Mouse (Mus musculus): ENCODE data around the gene Ppp2r5c. TPM values are rescaled to one million over a fixed set of nuclear protein-coding genes. Genes with fewer than 3 reads are reported as not detected.

The Ppp2r5c gene
- polyA plus RNA-seq, 1 experiment: 43.6 TPM

DNA sequence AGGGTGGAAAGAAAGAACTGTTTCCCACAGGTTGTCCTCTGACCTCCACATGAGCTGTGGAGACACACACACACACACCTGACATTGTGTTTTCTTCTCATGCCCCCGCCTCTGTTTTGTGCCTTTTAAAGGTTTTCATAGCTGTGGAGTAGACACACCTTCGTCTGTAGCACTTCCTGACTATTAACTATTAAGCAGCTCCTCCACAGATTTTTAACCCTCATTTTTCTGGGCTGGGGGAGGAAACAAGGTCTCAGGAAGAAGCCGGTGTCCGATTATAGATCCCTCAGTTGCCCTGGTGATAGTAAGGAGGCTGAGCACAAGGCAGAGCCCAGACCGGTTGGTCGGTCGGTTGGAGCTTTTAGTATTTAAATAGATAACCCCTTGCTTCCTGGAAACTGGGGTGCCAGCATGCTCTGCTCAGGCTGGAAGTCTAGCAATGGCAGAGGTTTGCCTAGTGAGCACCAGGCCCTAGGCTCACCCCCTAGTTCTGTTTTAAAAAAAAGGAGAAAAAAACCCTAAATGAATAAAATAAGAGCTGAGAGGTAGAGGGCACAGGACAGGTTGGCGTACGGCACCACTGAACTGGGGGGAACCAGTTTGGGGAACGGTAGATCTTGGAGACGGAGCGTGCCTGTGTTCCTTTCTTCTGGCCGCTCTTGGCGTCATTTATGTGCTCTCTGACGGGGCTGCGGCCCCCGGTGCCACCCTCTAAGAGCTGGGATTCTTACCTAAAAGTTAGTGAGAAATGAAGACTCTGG is 38.1 kb downstream of the Ppp2r5c start:
- DNase-seq (ENCODE audit: low read depth, low spot score): no peak
- WGBS: 1% methylated on average over 17 of the region's 17 CpGs

- peak; percentile 75 for DNase-seq (ENCODE audit: low read depth, low spot score)
- WGBS: under 1% methylated on average over 27 of the region's 27 CpGs
Observed at GRCm38 (mm10) chr12:110485585-110486331, 38.8 kb downstream of the Ppp2r5c start.

GRCm38 (mm10) chr12:110486852-110487251 is 39.9 kb downstream of the Ppp2r5c start:
- no peak for DNase-seq (ENCODE audit: low read depth, low spot score)
- 58% methylated on average over 5 of the region's 5 CpGs for WGBS

DNA sequence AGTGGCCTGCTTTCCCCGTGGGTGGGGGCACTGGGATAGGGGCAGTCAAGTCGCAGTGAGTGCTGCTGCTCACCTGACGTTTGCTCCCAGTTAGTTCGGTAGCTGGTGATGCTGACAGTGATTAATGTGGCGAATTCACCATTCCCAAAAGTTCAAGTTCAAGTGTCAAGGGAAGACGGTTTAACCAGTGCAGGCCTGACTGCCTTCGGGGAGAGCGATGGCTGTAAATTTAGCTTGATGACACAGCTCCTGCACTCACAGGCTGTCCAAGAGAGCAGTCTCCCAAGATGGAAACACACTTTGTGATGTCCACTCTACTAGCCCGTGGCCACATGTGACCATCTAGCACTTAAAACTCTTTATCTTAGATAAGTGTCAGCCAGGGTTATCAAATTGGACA is 41.1 kb downstream of the Ppp2r5c start:
- no peak for DNase-seq (ENCODE audit: low read depth, low spot score)

GRCm38 (mm10) chr12:110489946-110490701 is 43.2 kb downstream of the Ppp2r5c start:
- no peak for DNase-seq (ENCODE audit: low read depth, low spot score)
- WGBS: 93% methylated on average over 12 of the region's 12 CpGs

More for the DNA sequence above, 41.1 kb downstream of the Ppp2r5c start:
- WGBS: 56% methylated on average over 9 of the region's 9 CpGs

DNA sequence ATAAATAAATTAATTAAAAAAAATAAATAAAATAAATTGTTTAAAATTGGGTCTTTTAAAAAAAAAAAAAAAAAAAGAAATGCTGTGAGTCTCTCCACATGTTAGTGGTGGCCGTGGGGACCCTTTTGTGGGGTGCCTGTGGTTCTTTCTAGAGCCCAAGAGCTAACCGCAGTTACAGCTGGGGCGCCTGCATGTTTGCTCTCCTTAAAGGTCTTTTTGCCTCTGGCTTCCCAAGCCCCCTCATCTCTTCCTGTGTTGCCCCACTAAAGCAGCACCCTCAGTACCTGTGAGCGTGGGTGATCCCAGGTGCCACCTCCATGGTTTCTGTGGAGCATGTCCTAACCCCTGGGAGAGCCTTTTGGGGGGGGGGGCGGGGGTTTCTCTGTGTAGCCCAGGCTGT is 45.5 kb downstream of the Ppp2r5c start:
- no peak for DNase-seq (ENCODE audit: low read depth, low spot score)
- WGBS: 85% methylated on average over 5 of the region's 5 CpGs

DNA sequence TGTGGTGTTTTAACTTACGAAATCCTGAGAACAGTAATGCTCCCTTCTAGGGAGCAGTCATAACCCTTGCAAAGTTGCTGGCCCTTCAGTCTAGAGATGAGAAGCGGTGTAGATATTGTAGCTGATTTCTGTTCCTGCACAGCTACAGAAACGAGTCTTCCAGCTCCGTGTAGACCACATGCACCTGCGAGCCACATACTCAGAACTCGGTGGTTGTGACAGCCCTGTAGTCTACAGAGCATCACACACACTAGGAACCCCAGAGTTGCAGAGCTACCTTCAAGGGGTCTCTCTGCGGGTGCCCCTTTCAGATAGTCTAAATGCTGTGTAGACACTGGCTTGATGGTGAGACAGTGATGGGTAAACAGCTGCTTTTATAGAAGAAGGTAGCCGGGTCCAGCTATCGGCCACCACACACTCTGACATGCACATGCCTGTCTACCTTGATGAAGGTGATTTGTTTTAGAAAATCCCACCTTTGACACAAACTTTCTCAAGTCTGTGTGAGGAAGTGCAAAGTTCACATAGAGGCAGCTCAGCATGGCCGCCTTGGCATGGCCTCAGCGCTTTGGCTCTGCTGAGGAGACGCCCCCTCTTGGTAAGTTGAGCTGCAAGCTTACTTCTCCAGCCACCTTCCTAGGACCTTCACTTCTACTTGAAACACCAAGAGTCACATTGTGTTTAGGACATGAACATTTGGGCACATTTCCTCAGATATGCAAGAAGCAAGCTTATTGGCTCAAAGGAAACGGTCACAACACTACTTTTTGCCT is 46.9 kb downstream of the Ppp2r5c start:
- no peak for DNase-seq (ENCODE audit: low read depth, low spot score)
- WGBS: 88% methylated on average over 13 of the region's 13 CpGs

GRCm38 (mm10) chr12:110494846-110495245 is 47.9 kb downstream of the Ppp2r5c start:
- DNase-seq (ENCODE audit: low read depth, low spot score): no peak
- WGBS: 48% methylated on average over 2 of the region's 2 CpGs

DNA sequence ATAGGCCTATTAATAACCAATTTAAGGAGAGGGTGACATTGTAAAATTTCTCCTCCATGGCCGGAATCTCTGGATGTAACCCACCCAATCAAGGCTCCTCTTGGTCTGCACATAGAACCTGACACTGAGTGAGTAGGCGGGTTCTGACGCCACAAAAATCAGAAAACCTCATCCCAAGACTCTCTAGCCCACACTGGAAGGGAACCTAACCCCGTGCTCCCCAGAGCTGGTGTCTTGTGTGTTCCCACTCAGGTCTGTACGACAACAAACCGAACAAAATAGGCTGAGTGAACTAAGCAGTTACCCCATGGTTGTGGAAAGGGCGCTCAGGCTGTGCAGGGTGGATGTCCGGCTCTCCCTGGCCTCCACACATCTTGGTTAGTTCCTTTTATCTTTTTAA is 48.3 kb downstream of the Ppp2r5c start:
- WGBS: 96% methylated on average over 8 of the region's 8 CpGs
- no peak for DNase-seq (ENCODE audit: low read depth, low spot score)

GRCm38 (mm10) chr12:110496016-110496415 is 49.1 kb downstream of the Ppp2r5c start:
- WGBS: 57% methylated on average over 5 of the region's 5 CpGs
- no peak for DNase-seq (ENCODE audit: low read depth, low spot score)

DNA sequence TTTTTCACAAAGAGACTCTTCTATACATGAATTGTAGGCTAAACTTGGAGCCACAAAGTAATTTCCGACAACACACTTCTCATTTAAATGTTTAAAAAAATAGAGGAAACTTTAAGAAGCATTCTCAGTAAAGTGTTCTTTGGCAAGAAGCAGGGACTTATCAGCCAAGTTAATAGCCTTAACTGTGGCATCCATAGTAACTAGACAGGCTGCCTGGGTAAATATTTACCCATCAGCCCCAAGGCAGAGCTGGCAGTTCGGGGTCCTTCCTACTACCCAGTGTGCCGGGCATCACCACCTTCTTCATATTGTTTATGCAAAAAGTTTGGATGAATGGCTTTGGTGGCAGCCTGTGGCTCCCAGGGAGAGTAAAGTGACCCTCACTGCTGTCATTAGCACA is 50.1 kb downstream of the Ppp2r5c start:
- no peak for DNase-seq (ENCODE audit: low read depth, low spot score)
- 11% methylated on average over 3 of the region's 3 CpGs for WGBS

DNA sequence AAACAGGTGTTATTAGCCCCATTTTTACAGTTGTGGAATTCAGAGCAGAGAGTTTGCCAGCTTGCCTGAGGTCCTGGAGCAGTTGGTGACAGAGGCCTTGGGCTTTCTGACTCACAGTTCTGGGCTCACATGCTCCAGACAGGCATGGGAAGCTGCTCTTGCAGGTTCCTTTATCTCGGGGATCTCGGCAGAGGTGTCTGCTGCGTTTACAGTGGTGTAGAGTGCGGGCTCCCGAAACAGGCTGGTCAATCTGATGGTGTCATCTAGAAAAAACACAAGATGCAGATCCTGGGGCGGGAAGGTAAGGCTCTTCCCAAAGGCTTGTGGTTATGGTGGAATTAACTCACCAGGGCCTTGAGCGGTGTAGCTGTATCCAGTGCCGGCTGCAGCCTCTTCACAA is 50.6 kb downstream of the Ppp2r5c start:
- 48% methylated on average over 8 of the region's 8 CpGs for WGBS
- no peak for DNase-seq (ENCODE audit: low read depth, low spot score)

- DNase-seq (ENCODE audit: low read depth, low spot score): no peak
- WGBS: 30% methylated on average over 22 of the region's 22 CpGs
Observed at GRCm38 (mm10) chr12:110498283-110499224, 51.6 kb downstream of the Ppp2r5c start.

DNA sequence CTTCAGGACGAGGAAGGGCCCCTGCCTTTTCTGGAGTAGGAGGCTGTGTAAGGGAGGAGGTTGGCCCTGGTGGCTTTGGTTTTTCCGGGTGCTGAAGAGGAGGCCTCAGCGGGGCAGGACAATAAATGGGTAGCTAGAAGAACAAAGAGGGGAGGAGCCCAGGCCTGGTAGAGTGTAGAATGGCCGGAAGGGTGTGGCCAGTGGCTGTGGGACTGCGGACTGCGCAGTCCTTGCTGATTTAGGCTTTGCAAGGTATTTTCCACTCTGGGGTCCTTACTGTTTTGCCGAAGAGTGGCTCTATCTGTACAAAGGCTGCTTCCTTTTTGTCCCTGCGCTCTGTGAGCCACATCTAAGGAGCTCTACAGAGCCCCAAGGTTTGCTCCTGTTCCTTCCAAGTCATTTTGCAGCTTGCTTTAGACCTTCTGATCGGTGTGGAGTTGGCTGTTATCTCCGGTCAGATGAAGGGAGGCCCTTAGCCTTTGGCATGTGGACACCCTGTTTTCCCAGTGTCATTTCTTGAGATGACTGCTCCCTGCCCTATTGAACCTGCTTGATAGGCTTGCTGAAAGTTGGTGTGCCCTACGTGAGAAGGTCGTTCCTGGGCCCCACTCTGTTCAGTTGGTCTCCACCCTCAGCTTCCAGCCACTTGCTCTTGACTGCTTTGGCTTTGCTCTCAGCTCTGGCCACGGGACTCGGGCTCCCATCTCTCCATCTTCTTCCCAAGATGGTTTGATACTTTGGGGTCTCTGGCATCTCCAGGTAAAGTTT is 52.5 kb downstream of the Ppp2r5c start:
- DNase-seq (ENCODE audit: low read depth, low spot score): peak; percentile 57
- 28% methylated on average over 14 of the region's 14 CpGs for WGBS

DNA sequence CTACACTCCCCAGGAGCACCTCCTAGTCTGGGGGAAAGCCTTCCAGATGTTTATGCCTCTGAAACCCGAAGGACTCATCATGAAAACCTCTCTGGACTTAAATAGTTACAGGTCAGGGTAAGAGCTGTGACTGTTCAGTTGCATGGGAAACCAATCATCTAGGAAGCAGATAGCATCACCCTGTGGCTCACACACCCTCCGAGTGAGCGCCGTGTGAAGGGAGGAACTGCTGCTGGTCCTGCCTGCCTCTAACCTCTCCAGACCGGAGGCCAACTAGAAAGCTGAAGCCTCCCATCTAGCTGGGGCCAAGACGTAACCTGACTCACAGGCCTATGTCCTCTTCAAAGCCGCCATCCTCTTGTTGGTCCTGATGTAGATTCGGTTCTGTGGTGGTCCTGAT is 53.2 kb downstream of the Ppp2r5c start:
- no peak for DNase-seq (ENCODE audit: low read depth, low spot score)
- WGBS: 93% methylated on average over 8 of the region's 8 CpGs

DNA sequence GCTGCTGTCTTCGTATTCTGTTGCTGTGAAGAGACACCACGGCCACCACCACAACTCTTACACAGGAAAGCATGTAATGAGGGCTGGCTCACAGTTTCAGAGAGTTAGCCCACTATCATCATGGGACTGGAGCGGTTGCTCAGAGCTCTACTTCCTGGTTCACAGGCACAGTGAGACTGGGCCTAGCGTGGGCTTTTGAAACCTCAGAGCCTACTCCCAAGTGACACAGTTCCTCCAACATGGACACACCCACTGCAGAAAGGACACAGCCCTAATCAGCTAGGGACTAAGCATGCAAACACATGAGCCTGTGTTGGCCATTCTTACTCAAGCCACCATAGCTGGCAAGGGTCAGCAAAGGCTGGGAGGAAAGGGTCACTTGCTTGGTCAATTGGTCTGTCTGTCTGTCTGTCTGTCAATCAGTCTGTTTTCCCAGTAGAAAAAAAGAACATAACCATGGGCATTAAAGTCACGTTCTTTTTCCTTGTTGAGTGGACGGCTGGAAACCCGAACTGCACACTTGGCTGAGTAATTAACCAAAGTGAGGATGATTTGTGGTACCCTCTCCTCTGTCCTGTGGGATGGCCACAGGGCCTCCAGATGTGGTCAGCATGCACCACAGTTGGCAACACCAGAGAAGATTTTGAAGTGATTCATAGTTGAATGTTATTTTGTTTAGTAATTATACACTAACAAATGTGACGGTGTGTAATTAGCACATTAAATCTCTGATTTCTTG is 56.7 kb downstream of the Ppp2r5c start:
- 59% methylated on average over 8 of the region's 8 CpGs for WGBS
- DNase-seq (ENCODE audit: low read depth, low spot score): no peak

DNA sequence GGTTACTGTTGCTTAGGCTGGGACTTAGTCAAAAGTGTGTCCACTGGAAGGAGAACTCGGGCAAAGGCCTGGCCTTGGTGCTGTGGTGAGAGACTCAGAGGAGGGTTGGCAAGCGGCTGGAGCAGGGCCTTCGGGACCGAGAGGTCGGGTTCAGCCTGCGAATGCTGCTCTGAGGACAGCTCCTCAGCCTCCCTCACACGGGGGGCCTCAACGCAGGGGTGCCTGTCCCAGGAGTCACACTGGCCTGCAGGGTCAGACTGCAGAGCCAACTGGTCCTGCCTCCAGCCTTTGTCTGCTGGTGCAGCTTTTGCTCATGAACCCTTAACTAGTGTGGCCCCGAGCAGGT is 57.2 kb downstream of the Ppp2r5c start:
- WGBS: 83% methylated on average over 9 of the region's 9 CpGs
- no peak for DNase-seq (ENCODE audit: low read depth, low spot score)

Measured in large intestine, adult 2 months (tissue).